Mouse (Mus musculus): ENCODE measurements around the gene Zfp472. TPM values are rescaled to one million over a fixed set of nuclear protein-coding genes. Genes with fewer than 3 reads are reported as not detected.
"Not testable (repeated sequence)": the region's sequence is repeated elsewhere in the genome, so short reads cannot be mapped to it uniquely, and the experiment has no call there.

Zfp472 gene
- polyA plus RNA-seq, 2 experiments from 2014 or later: 24.7 to 27.8 TPM

DNA sequence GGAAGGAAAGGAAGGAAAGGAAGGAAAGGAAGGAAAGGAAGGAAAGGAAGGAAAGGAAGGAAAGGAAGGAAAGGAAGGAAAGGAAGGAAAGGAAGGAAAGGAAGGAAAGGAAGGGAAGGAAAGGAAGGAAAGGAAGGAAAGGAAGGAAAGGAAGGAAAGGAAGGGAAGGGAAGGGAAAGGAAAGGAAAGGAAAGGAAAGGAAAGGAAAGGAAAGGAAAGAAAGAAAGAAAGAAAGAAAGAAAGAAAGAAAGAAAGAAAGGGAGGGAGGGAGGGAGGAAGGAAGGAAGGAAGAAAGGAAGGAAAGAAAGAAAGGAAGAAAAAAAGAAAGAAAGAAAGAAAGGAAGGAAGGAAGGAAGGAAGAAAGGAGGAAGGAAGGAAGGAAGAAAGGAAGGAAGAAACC, 54.8 kb downstream of the Zfp472 start:
- ATAC-seq: not testable (repeated sequence)

Other genes starting within 250 kb of the Zfp472 start
- 10 to 100 TPM; 37.6 to 40.7 TPM for gene Zfp871, start 177.5 kb upstream of the Zfp472 start, polyA plus RNA-seq (2017; shearing (Covaris generic))
- under 1 TPM; 0.09 to 0.54 TPM for gene Zfp811, start 155.9 kb upstream of the Zfp472 start, polyA plus RNA-seq (2017; shearing (Covaris generic))
- gene Zfp799, start 135.6 kb upstream of the Zfp472 start, polyA plus RNA-seq (2017; shearing (Covaris generic)): 1 to 10 TPM; 5.8 to 8.1 TPM
- 1 to 10 TPM; 5.6 to 8.0 TPM for gene Zfp870, start 74.2 kb upstream of the Zfp472 start, polyA plus RNA-seq (2017; shearing (Covaris generic))
- not detected for gene Cyp4f14, start 48.5 kb upstream of the Zfp472 start, polyA plus RNA-seq (2017; shearing (Covaris generic))
- gene Cyp4f13, start 18.4 kb upstream of the Zfp472 start, polyA plus RNA-seq (2017; shearing (Covaris generic)): 10 to 100 TPM; 26.7 to 31.2 TPM
- 10 to 100 TPM; 17.8 to 18.1 TPM for gene Zfp952, start 27.3 kb downstream of the Zfp472 start, polyA plus RNA-seq (2017; shearing (Covaris generic))
- 1 to 10 TPM; 7.9 to 8.9 TPM for gene Zfp763, start 67.6 kb downstream of the Zfp472 start, polyA plus RNA-seq (2017; shearing (Covaris generic))
- not detected for gene 4921501E09Rik, start 102.2 kb downstream of the Zfp472 start, polyA plus RNA-seq (2017; shearing (Covaris generic))
- gene Zfp563, start 123.5 kb downstream of the Zfp472 start, polyA plus RNA-seq (2017; shearing (Covaris generic)): 1 to 10 TPM; 5.8 to 6.1 TPM
- not detected for gene Morc2b, start 173.9 kb downstream of the Zfp472 start, polyA plus RNA-seq (2017; shearing (Covaris generic))
- not detected for gene Olfr55, start 202.6 kb downstream of the Zfp472 start, polyA plus RNA-seq (2017; shearing (Covaris generic))
- not detected for gene Olfr239, start 225.5 kb downstream of the Zfp472 start, polyA plus RNA-seq (2017; shearing (Covaris generic))

All from activated CD4-positive, CD25-positive, alpha-beta regulatory T cell, adult 4 months (primary cell).